ENCODE assay signal across 8 mouse cellular contexts in the genomic region with DNA sequence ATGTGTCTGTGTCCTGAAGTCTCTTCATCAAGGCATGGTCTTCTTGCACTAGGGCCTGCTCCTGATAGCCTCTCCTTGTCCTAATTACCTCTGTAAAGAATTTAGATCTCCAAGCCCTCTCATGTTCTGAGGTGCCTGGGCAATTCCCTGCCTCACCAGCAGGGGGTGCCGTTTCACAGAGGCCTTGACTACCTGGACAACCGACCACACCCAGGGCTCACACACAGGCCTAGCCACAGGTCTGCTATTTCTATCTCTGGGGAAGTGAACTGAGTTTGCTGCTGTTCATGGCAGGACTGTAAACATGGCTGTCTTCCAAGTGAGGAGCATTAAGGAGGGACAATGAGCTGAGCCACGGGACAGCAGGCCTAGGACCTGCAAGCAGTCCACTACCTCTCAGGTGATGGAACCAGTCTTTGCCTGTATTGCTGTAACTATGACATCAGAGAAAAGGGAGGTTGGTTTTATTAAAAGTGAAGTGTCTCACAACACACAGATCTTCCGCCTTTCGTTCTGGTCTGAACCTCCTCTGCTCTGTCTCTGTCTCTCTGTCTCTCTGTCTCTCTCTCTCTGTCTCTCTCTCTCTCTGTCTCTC. TPM values are rescaled to one million over a fixed set of nuclear protein-coding genes. Genes with fewer than 3 reads are reported as not detected.
DNase-seq lines count a peak whose midpoint lies in the region; ATAC-seq lines count a peak whose summit lies in the region.

No protein-coding gene starts in this region.

- peak; percentile 7 for DNase-seq in cerebellum, adult 11-12 months
- DNase-seq in cerebellum, adult 9-11 months = no peak
- DNase-seq in 3134 (ENCODE audit: extremely low read depth, insufficient read length, low spot score) = peak; percentile 14
- DNase-seq in adrenal gland, adult 8-10 months = peak; percentile 19
- DNase-seq in kidney, postnatal 25 days = peak; percentile 83
- DNase-seq in lung, postnatal 4 days = peak; percentile 73 to 76
- DNase-seq in thymus, postnatal 14 days = peak; percentile 90

- peak; percentile 62; the same call in 1 of the 2 replicates for ATAC-seq in erythroblast, adult 5-6 weeks (replicated peaks; ENCODE audit: low FRiP score, poor library complexity, severe bottlenecking)

RNA-seq across cellular contexts. Expression of a gene that starts 42.9 kb away (rescaled TPM):
- 10 to 100 TPM; 44.7 to 78.5 (median 58.4) TPM for total RNA-seq in adrenal gland, adult 8-10 months (2022)
- 2.1 and 4.6 TPM in 2 replicates for total RNA-seq in erythroblast, adult 5-6 weeks (2015; ENCODE audit: low replicate concordance)
- total RNA-seq in erythroblast, adult 5-6 weeks (2017; ENCODE audit: low replicate concordance) = 2.6 and 5.9 TPM in 2 replicates

Comparison
In these comparisons a context has a peak if more than half of its experiments do, and no peak if none do; other contexts are left out.
1. RNA of a gene that starts 42.9 kb away (total RNA-seq): 44.7 to 78.5 TPM in adrenal gland, adult 8-10 months; 2.1 to 5.9 TPM in erythroblast, adult 5-6 weeks; every median in the first group is over 4 times any median in the second.